Mouse (Mus musculus) ES-E14 (cell line): ENCODE measurements around the gene Rasa3.

ENCODE experiments used
- CHD2 ChIP-seq: IDR thresholded peaks from 2 replicates; pipeline ENCODE4 v1.6.1; 2014; ENCODE audit warnings: mild to moderate bottlenecking, low read depth, low read length, inconsistent platforms
- HCFC1 ChIP-seq: IDR thresholded peaks from 2 replicates; pipeline ENCODE4 v1.6.1; 2012; ENCODE audit warnings: low read length, inconsistent platforms, borderline replicate concordance; ENCODE audit not compliant: insufficient read depth
- MAFK ChIP-seq: IDR thresholded peaks from 2 replicates; pipeline ENCODE4 v1.6.1; 2014; ENCODE audit warnings: mild to moderate bottlenecking, low read depth, low read length, inconsistent platforms; ENCODE audit not compliant: insufficient read depth
- ZC3H11A ChIP-seq: IDR thresholded peaks from 2 replicates; pipeline ENCODE4 v1.6.1; 2012; ENCODE audit warnings: low read depth, mild to moderate bottlenecking, inconsistent platforms, low read length, borderline replicate concordance
- ZNF384 ChIP-seq: IDR thresholded peaks from 2 replicates; pipeline ENCODE4 v1.6.1; 2012; ENCODE audit warnings: low read depth, low read length, inconsistent platforms

DNA sequence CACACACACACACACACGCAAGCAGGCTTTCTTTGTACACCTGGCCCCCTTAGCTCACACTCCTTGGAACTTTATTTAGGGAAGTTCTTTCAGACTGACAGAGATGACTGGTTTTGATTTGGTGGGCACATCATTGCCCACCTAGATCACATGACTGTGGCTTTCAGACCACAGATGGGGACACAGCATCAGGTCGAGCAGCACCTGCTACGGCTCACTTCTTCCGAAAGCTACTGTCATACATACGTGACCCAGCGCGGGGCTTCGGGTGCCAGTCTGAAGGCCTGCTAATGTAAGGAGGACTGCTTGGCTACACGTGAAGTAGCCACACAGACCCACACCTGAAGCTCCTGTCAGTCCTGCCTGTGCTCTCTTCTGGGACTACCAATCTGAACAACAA is 49.3 kb downstream of the Rasa3 start:
- TF ChIP-seq ZNF384 (no peak), ZC3H11A (no peak), HCFC1 (no peak), MAFK (no peak), CHD2 (no peak)
